Mouse (Mus musculus): Measurements from ENCODE around the gene Tmem233. TPM values are rescaled to one million over a fixed set of nuclear protein-coding genes. Genes with fewer than 3 reads are reported as not detected.

Gene Tmem233
- total and polyA plus RNA-seq, 2 experiments from 2014 or later: not detected

DNA sequence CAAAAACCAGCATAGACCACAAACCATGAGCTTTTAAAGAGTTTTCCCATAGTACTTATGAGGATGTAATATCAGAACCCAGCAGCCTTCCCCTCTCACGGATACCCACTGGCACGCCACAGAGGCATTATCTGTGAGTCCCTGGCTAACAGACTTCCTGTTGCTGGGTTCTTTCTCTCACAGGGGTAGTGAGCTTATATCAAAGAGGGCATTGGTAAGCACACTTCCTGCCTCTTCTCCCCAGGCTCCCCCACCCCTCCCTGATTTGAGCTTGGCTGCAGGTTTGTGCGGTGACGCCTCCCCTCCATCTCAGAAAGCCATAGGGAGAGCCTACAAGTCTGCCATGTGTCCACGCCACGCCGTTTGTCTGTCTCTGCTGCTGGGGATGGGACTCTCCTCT is 54.0 kb downstream of the Tmem233 start:
- no peak overlapping the region; the same call in 1 of the 2 replicates for H3K4me2 ChIP-seq (ENCODE audit: low read depth, low read length)
- no peak overlapping the region; the same call in 1 of the 2 replicates for H3K4me3 ChIP-seq (ENCODE audit: low read depth, low read length)
- no peak overlapping the region for H3K27ac ChIP-seq (ENCODE audit: low read depth)
- ATAC-seq (ENCODE audit: insufficient read depth, low read depth): no peak
- no peaks in the 10 kb centered on the region for H3K36me3 ChIP-seq (replicated peaks; ENCODE audit: control insufficient read depth, insufficient read depth, low read length)
- no peaks in the 10 kb centered on the region for H3K4me1 ChIP-seq (ENCODE audit: control insufficient read depth, insufficient read depth)
- no peak overlapping the region for H3K9ac ChIP-seq (replicated peaks; ENCODE audit: low read depth, low read length)
- no peaks in the 10 kb centered on the region for H3K9me3 ChIP-seq (replicated peaks; ENCODE audit: control insufficient read depth, low read length)
- WGBS: 45% methylated on average over 7 of the region's 7 CpGs
- H3K27me3 ChIP-seq (ENCODE audit: control insufficient read depth, insufficient read depth, low read length): peaks cover 11% of the 10 kb centered on the region; the same call in 1 of the 2 replicates
- DNase-seq (ENCODE audit: low spot score): no peak
- no peak for TF ChIP-seq CTCF (IDR thresholded peaks at IDR 0.05; ENCODE audit: low read depth)
- no peak for TF ChIP-seq EP300 (IDR thresholded peaks at IDR 0.05; ENCODE audit: low read depth)

DNA sequence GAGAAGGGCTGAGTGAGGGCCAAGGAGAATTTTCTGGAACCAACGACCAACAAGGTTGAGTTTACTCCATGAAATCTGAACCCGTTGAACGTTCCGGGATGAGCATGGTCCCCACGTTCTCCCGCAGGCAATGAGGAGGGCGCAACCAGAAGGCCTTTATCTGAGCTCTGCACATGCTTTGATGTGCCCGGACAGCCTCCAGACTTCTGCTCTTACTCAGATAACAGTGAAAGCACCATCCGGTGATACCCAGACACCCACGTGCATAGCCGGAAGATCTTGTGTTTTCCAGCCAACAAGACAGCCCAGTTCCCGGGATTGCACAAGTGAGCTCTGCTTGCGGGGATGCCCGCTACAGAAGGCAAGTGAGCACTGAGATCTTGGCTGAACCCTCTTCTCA is 56.5 kb downstream of the Tmem233 start:
- 45% methylated on average over 14 of the region's 14 CpGs for WGBS
- H3K4me1 ChIP-seq (ENCODE audit: control insufficient read depth, insufficient read depth): no peaks in the 10 kb centered on the region; the same call in 1 of the 2 replicates
- peaks cover 4% of the 10 kb centered on the region; the same call in 1 of the 2 replicates for H3K36me3 ChIP-seq (replicated peaks; ENCODE audit: control insufficient read depth, insufficient read depth, low read length)
- H3K9me3 ChIP-seq (replicated peaks; ENCODE audit: control insufficient read depth, low read length): no peaks in the 10 kb centered on the region
- no peak overlapping the region for H3K4me3 ChIP-seq (ENCODE audit: low read depth, low read length)
- H3K9ac ChIP-seq (replicated peaks; ENCODE audit: low read depth, low read length): no peak overlapping the region
- DNase-seq (ENCODE audit: low spot score) (peak; percentile 24), ATAC-seq (ENCODE audit: insufficient read depth, low read depth) (no peak)
- H3K27ac ChIP-seq (ENCODE audit: low read depth): no peak overlapping the region
- H3K27me3 ChIP-seq (ENCODE audit: control insufficient read depth, insufficient read depth, low read length): peaks cover 11% of the 10 kb centered on the region; the same call in 1 of the 2 replicates
- TF ChIP-seq CTCF (IDR thresholded peaks at IDR 0.05; ENCODE audit: low read depth) (no peak), EP300 (IDR thresholded peaks at IDR 0.05; ENCODE audit: low read depth) (no peak)
- no peak overlapping the region for H3K4me2 ChIP-seq (ENCODE audit: low read depth, low read length)

DNA sequence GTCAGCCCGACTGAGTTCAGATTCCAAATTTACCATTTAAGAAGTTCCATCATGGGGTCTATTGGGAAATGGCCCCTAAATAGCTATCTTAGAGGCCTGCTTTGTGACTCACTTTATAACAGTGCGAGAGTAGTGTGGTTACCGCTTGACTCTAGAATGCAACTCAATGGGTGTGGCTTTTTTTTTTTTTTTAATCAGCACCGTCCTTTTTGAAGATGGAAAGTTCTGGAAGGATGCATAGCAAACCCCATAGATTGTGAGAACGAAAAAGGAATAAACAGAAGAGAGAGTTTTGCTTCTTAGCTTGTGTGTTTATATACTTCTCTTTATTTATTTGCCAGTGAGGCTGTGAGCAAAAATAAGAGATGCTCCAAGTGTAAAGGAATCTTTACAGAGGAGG is 56.9 kb downstream of the Tmem233 start:
- 80% methylated on average over 5 of the region's 5 CpGs for WGBS
- Histone ChIP-seq H3K27me3 (ENCODE audit: control insufficient read depth, insufficient read depth, low read length) (peaks cover 11% of the 10 kb centered on the region; the same call in 1 of the 2 replicates), H3K4me2 (ENCODE audit: low read depth, low read length) (no peak overlapping the region), H3K4me3 (ENCODE audit: low read depth, low read length) (no peak overlapping the region), H3K36me3 (replicated peaks; ENCODE audit: control insufficient read depth, insufficient read depth, low read length) (peaks cover 9% of the 10 kb centered on the region), H3K4me1 (ENCODE audit: control insufficient read depth, insufficient read depth) (no peaks in the 10 kb centered on the region; the same call in 1 of the 2 replicates), H3K9ac (replicated peaks; ENCODE audit: low read depth, low read length) (no peak overlapping the region), H3K27ac (ENCODE audit: low read depth) (no peak overlapping the region), H3K9me3 (replicated peaks; ENCODE audit: control insufficient read depth, low read length) (no peaks in the 10 kb centered on the region)
- TF ChIP-seq EP300 (IDR thresholded peaks at IDR 0.05; ENCODE audit: low read depth): no peak
- no peak for TF ChIP-seq CTCF (IDR thresholded peaks at IDR 0.05; ENCODE audit: low read depth)
- DNase-seq (ENCODE audit: low spot score) (no peak), ATAC-seq (ENCODE audit: insufficient read depth, low read depth) (no peak)

DNA sequence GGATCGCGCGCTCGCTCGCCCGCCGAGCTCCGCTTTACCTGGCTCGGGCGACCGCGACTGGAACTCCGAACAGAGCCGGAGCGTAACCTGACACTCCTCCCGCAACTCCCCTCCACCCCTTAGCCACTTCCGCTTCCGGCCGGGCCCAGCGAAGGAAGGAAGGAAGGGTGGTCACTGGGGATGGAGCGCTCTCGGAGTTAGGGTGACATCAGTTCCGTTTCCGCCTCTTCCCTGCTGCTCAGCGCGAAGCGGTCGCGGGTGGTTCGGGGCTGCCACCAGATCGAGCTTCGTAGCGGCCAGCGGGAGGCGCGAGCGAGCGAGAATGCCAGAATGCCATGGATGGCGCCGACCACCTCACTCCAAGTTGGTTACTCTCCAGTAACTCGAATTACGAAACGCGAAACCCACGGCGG is 58.7 kb downstream of the Tmem233 start, which contains the start of gene Prkab1:
Prkab1 (minus strand) TSS at position 182 of the 413 bp plus-strand sequence.
- H3K9ac ChIP-seq (replicated peaks; ENCODE audit: low read depth, low read length): peak within 1 kb of the TSS; percentile 76
- under 1% methylated on average over 35 of the region's 46 CpGs for WGBS
- DNase-seq (ENCODE audit: low spot score): peak; percentile 98
- TF ChIP-seq CTCF (IDR thresholded peaks at IDR 0.05; ENCODE audit: low read depth): peak; percentile 48
- TF ChIP-seq EP300 (IDR thresholded peaks at IDR 0.05; ENCODE audit: low read depth): no peak
- peak within 1 kb of the TSS; percentile 85 for H3K27ac ChIP-seq (ENCODE audit: low read depth)
- H3K9me3 ChIP-seq (replicated peaks; ENCODE audit: control insufficient read depth, low read length): no peaks in the 10 kb centered on the region
- peak within 1 kb of the TSS; percentile 84 for H3K4me2 ChIP-seq (ENCODE audit: low read depth, low read length)
- no peaks in the 10 kb centered on the region for H3K27me3 ChIP-seq (ENCODE audit: control insufficient read depth, insufficient read depth, low read length)
- peak within 1 kb of the TSS; percentile 73 for H3K4me3 ChIP-seq (ENCODE audit: low read depth, low read length)
- peaks cover 23% of the 10 kb centered on the region for H3K36me3 ChIP-seq (replicated peaks; ENCODE audit: control insufficient read depth, insufficient read depth, low read length)
- H3K4me1 ChIP-seq (ENCODE audit: control insufficient read depth, insufficient read depth): peaks cover 8% of the 10 kb centered on the region
- peak; percentile 95 for ATAC-seq (ENCODE audit: insufficient read depth, low read depth)

DNA sequence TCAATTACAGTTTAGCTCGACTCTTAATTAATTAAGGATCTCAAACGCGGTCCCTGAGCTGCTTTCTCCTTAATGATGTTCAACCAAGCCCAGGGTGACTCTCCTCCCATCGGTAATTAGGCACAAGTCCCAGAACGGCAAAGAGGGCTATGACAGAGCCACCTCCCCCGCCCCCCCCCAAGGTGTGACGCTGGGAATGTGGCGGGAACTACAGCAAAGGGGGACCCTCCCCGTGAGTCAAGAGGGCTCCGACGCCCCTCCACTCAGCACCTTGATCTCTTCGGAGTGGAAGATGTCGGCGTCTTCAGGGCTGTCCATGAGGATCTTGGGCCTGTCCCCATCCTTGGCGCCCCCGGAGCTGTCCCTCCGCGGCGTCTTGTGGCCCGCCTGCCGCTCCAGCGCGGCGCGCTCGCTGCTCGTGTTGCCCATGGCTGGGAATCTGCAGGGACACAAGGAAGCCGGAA is 59.2 kb downstream of the Tmem233 start:
- Histone ChIP-seq H3K4me2 (ENCODE audit: low read depth, low read length) (peak overlapping the region; percentile 84), H3K9me3 (replicated peaks; ENCODE audit: control insufficient read depth, low read length) (no peaks in the 10 kb centered on the region), H3K27ac (ENCODE audit: low read depth) (peak overlapping the region; percentile 85), H3K4me1 (ENCODE audit: control insufficient read depth, insufficient read depth) (peaks cover 12% of the 10 kb centered on the region), H3K9ac (replicated peaks; ENCODE audit: low read depth, low read length) (peak overlapping the region; percentile 76), H3K4me3 (ENCODE audit: low read depth, low read length) (peak overlapping the region; percentile 73), H3K27me3 (ENCODE audit: control insufficient read depth, insufficient read depth, low read length) (no peaks in the 10 kb centered on the region), H3K36me3 (replicated peaks; ENCODE audit: control insufficient read depth, insufficient read depth, low read length) (peaks cover 23% of the 10 kb centered on the region)
- TF ChIP-seq EP300 (IDR thresholded peaks at IDR 0.05; ENCODE audit: low read depth) (no peak), CTCF (IDR thresholded peaks at IDR 0.05; ENCODE audit: low read depth) (no peak)
- ATAC-seq (ENCODE audit: insufficient read depth, low read depth) (peak; percentile 22), DNase-seq (ENCODE audit: low spot score) (peak; percentile 43)
- WGBS: under 1% methylated on average over 27 of the region's 28 CpGs

DNA sequence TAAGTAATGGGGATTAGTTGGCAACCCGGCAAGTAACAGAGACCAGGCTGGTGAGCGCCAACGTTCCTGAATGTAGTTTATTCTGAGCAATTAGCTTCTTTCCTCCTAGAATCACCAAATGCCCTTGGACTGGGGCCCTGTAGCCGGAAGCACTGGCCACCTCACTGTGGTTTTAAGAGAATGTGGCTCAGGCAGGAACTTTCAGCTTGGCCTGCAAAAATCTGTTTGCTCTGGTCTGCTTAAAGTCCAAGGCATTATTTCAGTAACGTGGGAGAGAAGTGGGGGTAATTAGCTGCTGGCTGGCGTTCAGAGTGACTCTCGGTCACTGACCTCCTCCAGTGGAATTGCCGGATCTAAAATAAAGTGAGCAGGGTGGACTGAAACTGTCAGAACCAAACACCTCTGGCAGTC is 59.8 kb downstream of the Tmem233 start:
- H3K4me1 ChIP-seq (ENCODE audit: control insufficient read depth, insufficient read depth): peaks cover 12% of the 10 kb centered on the region
- H3K27ac ChIP-seq (ENCODE audit: low read depth): peak overlapping the region; percentile 85
- TF ChIP-seq EP300 (IDR thresholded peaks at IDR 0.05; ENCODE audit: low read depth): no peak
- no peak for TF ChIP-seq CTCF (IDR thresholded peaks at IDR 0.05; ENCODE audit: low read depth)
- H3K9ac ChIP-seq (replicated peaks; ENCODE audit: low read depth, low read length): peak overlapping the region; percentile 76
- DNase-seq (ENCODE audit: low spot score): no peak
- peak overlapping the region; percentile 84 for H3K4me2 ChIP-seq (ENCODE audit: low read depth, low read length)
- H3K36me3 ChIP-seq (replicated peaks; ENCODE audit: control insufficient read depth, insufficient read depth, low read length): peaks cover 28% of the 10 kb centered on the region
- H3K27me3 ChIP-seq (ENCODE audit: control insufficient read depth, insufficient read depth, low read length): no peaks in the 10 kb centered on the region
- ATAC-seq (ENCODE audit: insufficient read depth, low read depth): no peak
- no peaks in the 10 kb centered on the region for H3K9me3 ChIP-seq (replicated peaks; ENCODE audit: control insufficient read depth, low read length)
- 26% methylated on average over 8 of the region's 8 CpGs for WGBS
- peak overlapping the region; percentile 73 for H3K4me3 ChIP-seq (ENCODE audit: low read depth, low read length)

All from heart, postnatal 0 days (tissue).